Mouse (Mus musculus): ENCODE data around the gene Szrd1.

Szrd1 gene
- long read RNA-seq, experiment 1, transcript Szrd1-202 (3 exons, 3,203 nt): major isoform, 6 of 14 reads
- long read RNA-seq, experiment 1, partial matches to known transcripts: 0 of 14 reads
- long read RNA-seq, experiment 1, other reads (novel, unspliced or antisense): 4 of 14 reads
- long read RNA-seq, experiment 2, transcript Szrd1-203 (4 exons, 3,244 nt): major isoform, 12 of 20 reads
- long read RNA-seq, experiment 2, partial matches to known transcripts: 0 of 20 reads
- long read RNA-seq, experiment 2, other reads (novel, unspliced or antisense): 2 of 20 reads

DNA sequence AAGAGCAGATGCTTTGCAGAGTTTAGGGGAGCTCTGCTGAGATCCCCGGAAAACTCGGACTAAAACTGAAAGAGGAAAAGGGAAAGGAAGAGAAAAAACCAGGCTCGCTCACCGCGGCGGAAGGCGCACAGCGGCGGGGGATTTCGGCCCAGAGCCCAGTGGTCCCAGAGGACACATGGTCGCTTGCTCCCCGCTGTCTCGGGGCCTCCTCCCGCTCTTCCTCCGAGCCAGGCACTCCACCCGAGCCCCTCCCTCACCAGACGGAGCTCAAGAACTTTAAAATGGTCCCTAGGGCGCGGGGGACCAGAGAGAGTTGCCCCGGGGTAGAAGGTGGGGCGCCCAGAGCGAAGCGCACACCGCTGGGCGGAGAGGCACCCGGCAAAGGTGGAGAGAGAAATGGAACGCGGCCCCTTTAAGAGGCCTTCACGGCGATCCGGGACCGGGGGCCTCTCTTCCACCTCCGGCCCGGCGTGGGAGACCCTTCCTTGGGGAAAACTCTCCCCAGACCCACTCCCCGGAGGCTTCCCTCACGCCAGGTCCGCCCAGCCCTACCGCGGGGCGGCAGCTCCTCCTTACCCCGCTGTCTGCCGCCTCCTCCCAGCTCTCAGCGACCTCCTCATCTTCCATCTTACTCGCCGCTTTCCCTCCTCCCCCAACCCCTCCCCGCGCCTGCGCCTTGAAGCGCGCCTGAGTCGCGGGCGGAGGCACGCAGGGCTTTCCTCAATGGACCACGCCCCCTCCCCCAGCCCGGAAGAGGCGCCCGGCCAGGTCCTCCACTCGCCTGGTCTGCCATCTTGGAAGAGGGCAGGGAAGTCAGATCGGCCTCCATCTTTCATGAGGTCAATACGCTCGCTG lies at the start of gene Szrd1:
TSS of gene Szrd1 (minus strand) at position 660 of the 855 bp plus-strand sequence.
- intact Hi-C loops (cut with DNase I): no loop called here

DNA sequence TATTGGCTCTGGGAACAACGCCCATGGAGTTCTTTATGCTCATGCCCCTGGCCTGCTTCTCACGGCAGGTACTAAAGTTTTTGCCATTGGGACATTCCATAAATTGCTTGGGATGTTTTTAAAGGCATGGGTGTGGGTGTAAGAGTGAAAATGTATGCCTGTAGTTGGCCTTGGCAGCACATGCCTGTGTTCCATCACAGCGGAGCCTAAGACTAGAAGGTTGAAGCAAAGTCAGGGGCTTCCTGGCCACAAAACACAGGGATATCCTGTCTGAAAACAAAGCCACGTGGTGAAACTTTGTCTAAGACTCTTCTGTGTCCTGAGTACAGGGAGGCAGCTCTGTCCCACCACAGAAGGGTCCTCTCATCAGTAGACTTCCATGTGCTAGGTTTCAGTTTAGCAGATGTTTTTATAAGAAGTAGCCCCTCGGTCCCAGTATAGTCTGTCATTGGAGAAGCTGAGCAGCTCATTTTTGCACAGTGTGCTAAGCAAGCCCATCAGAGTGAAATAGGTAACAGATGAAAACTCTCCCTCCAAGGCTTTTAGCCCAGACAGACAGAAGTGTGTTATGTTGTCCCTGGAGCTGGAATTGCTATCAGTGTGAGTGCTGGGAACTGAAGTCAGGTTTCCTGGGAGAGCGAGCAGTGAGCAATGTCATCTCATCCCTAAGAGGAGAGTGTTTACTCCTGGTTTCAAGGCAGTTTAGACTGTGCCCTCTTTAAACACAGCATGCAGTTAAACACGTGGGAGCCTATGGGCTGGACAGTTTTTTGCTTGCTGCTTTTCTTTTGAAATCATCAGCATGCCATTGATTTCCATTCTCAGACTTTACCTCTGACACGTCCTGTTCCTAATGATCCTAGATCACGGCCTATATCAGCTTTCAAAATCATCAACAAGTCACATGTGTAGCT lies 47.6 kb upstream of the Szrd1 start:
- intact Hi-C loops (cut with DNase I): no loop called here

GRCm38 (mm10) chr4:141184426-141184825 lies 44.9 kb upstream of the Szrd1 start:
- intact Hi-C loops (cut with DNase I): no loop called here

DNA sequence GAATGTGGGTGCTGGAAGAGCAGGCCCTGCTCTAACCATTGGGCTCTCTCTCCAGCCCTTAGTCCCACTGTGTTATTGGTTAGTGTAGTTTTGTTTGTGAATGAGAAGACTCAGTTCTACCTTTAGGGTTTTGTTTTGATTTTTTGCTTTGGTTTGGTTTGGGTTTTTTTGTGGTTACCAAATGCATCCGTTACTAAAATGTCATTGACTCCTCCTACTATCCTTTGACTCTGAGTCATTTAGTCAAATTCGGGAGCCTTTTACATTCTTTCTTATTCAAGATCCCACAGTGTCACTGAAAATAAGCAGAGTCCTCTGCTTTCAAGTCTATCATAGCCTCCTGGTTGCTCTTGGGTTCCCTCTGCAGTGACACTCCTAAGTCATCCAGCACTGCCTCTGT lies 44.4 kb upstream of the Szrd1 start:
- intact Hi-C loops (cut with DNase I): no loop called here

DNA sequence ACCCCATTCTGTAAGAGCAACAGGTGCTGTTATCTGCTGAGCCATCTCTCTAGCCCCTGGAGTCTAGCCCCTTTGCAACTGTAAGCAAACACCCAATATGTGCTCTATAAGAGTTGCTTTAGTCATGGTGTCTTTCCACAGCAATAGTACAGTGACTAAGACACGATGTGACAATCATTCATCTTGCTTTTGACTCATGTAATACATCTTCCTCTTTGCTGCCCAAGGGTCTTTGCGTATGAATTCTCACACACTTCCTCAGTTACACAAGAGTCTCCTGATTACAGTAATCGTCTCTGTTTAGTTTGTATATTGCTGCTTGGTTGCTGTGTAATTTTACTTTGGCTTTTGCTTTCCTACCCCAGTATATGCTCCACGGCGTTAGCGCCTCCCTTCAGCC lies 42.4 kb upstream of the Szrd1 start:
- intact Hi-C loops (cut with DNase I): no loop called here

DNA sequence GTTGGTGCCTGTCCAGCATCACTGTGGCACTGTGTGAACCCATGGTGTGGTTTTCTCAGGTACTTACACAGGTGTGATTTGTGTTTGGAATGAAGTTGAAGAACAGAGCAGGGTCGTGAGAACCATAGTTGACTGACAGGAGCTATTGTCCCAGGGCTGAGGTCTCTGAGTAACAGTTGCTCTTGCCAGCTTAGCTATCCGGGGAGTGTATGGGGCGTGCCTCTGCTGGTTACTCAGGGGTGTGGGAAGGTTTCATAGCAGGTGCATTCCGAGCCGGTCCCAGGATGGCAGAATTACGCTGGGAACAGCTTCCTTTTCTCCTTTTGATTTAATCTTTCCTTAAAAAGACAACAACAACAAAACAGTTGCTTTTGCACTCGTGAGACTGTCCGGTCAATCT lies 41.3 kb upstream of the Szrd1 start:
- intact Hi-C loops (cut with DNase I): no loop called here

GRCm38 (mm10) chr4:141178500-141178899 lies 38.9 kb upstream of the Szrd1 start:
- intact Hi-C loops (cut with DNase I): no loop called here

DNA sequence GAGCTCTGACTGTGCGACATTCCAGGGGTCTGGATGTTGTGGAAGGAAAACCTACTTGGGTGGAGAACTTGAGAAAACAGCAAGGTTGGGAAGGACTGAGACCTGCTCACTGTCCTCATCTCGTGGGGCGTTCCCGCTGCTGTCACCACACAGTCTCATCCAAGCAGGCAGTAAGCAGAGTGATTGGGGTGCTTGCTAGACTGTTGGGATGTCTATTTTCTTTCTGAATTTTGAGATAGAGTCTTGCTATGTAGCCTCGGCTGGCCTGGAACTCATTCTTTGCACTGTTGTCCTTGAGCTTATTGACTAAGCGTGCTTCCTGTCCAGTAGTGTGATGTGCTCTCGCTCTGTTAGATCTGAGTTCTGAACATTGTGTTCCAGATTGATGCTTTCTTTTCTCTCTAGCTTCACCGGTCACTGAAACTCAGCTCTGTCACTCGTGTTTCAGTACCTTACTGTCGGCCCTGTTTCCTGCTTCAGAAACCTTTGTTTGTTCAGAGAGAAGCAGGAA lies 36.8 kb upstream of the Szrd1 start:
- intact Hi-C loops (cut with DNase I): no loop called here

- intact Hi-C loops (cut with DNase I): no loop called here
These were observed 36.2 kb upstream of the Szrd1 start for GRCm38 (mm10) chr4:141175783-141176182.

DNA sequence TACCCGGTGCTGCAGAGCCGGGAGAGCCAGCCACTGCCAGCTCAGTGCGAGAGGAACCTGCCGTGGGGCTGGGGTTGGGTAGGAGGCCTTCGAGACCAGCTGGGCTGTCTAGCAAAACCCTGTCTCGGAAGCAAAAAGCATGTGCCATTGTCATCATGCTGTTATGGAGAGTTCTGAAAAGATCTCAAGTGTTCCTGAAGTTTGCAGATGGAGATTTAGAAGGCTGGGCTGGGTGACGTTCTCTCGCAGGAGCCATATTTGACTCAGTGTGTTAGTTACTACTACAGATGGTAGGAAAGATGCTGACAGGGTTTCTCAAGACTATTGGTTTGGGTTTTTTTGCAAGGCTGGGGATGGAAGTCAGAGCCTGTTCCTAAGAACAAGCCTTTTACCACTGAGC lies 32.5 kb upstream of the Szrd1 start:
- intact Hi-C loops (cut with DNase I): no loop called here

GRCm38 (mm10) chr4:141167156-141167555 lies 27.6 kb upstream of the Szrd1 start:
- intact Hi-C loops (cut with DNase I): no loop called here

DNA sequence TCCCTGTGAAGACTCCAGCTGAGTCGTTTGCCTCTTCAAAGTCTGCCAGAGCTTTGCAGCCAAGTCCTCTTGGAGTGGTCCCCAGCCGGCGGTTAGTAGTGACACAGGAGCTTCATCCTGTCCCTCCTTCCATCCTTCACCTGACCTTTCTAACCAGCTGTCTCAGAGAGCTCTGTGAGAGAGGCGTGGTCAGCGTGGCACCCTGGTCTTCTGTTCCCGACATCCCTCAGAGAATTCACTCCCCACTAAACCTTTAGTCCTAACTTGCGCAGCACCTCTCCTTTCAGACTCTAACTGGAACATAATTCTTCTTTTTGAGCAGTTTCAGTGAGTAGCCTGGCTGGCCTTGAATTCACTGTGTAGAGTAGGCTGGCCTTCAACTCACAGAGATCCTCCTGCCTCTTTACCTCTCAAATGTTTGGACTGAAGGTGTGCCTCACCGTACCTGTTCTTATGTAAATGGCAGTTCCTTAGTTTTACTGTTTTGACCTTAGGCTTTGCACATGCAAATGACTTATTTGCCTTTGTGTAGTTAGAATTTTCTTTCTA lies 26.2 kb upstream of the Szrd1 start:
- intact Hi-C loops (cut with DNase I): no loop called here

- intact Hi-C loops (cut with DNase I): no loop called here
These were observed 24.2 kb upstream of the Szrd1 start for GRCm38 (mm10) chr4:141163729-141164128.

- intact Hi-C loops (cut with DNase I): no loop called here
These were observed 22.2 kb upstream of the Szrd1 start for GRCm38 (mm10) chr4:141161699-141162208.

- intact Hi-C loops (cut with DNase I): no loop called here
These were observed 20.6 kb upstream of the Szrd1 start for GRCm38 (mm10) chr4:141160193-141160592.

DNA sequence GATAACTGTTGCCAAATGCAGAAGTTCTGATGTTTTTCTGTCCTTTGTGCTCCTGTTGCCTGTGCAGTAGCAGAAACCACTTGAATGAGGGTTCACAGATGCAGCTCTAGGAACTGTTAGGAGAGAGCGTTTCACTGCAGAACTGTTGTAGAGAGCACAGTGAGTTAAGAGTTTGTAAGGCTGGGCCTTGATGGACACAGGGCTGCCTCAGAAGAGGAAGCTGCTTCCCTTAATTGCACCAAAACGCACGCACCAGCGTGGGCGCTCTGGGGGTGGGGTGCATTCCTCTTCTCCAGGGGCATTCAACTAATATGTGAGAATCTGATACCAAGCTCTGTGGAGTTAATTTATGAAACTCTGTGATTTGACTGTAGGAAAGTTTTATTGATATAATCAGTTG lies 20.1 kb upstream of the Szrd1 start:
- intact Hi-C loops (cut with DNase I): no loop called here

DNA sequence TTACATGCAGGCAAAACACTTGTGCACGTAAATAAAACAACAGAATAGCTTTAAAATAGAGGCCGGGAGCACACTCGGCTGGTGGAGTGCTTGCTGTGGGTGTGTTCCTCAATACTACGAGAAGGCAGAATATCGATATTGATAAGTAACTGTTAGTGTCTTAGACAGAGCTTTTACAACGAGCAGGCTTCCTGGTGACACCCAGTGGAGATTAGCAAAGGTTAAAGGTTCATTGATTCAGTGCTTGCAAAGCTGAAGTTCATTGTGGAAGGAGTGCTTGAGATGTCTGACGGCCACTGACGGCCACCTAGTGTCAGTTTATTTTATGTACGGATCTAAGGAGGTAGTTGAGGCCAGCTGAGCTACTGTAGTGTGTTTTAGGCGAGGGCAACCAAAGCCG lies 19.5 kb upstream of the Szrd1 start:
- intact Hi-C loops (cut with DNase I): no loop called here

DNA sequence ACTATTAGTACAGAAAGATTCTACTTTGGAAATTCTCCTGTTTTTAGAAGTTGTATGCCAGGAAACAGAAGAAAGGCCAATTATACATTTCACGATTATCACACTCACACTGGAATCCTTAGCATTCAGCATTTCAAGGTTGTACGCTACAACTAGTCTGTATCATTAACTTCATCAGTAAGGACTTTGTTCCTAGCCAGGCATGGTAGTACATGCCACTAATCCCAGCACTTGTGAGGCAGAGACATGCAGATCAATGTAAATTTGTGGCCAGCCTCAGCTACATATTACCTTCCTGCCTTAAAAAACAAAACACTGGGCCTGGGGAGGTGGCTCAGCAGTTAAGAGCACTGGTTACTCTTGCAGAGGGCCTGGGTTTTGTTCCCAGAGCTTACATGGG lies 19.0 kb upstream of the Szrd1 start:
- intact Hi-C loops (cut with DNase I): no loop called here

- intact Hi-C loops (cut with DNase I): no loop called here
These were observed 17.9 kb upstream of the Szrd1 start for GRCm38 (mm10) chr4:141157485-141157884.

DNA sequence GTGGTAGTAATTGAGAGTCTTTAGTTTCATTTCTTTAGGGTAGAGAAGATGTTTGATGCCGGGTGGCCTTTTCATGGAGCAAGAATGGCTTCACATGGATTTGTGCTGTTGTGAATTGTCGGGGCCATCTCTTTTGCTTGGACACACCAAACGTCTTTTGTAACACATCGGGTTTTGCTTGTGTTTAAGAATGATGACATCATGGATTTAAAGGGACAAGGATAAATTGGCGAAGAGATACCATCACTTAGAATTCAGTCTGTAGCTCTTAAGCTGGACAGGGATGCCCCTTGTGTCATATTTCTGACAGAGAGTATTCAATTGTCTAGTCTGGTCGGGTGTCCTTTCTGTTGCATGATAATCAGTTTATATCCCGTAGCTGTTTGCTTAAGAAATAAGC lies 9.5 kb upstream of the Szrd1 start:
- intact Hi-C loops (cut with DNase I): loop anchor here (10.0 kb wide), 1 partner anchor 66 kb away; the partner anchor contains the start of gene Rsg1
